Mouse (Mus musculus): ENCODE data around the gene Sh3pxd2b. TPM values are rescaled to one million over a fixed set of nuclear protein-coding genes. Genes with fewer than 3 reads are reported as not detected.
"Not testable (repeated sequence)": the region's sequence is repeated elsewhere in the genome, so short reads cannot be mapped to it uniquely, and the experiment has no call there.

Sh3pxd2b gene
- polyA plus RNA-seq (2015; fragmentation: Nextera tagmentation; extraction: Ambion mirVana): 18.6 and 20.3 TPM in 2 replicates

DNA sequence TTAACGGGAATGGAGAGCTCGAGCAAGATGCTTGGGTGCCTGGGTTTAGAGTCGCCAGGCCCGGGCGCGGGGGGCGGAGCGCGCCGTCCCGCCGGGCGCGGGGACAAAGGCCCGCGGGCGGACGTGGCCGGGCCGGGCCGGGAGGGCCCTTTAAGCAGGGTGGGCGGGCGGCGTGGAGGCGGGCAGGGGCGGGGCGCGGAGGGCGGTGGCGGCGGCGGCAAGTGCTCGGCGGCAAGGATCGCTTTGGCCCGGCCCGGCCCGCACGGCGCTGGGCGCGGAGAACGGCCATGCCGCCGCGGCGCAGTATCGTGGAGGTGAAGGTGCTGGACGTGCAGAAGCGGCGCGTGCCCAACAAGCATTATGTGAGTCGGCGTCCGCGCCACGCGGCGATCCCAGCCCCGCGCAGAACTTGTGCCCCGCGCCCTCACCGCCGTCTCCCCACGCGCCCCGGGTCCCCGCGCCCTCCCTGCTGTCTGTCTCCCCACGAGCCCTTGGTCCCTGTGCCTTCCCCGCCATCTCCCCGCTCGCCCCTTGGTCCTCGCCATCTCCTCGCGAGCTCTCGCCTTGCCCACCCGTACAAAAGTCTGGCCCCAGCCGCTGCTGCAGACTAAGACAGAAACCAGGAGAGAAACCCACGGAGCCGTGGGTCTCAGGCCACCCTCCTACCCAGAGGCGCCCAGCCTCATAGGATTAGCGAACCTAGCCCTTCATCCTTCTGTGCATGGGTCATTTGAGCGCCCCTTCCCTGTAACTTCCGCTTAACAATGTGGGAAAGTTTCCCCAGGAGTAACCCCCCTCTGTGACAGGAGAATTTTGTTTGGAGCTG, at the start of gene Sh3pxd2b:
TSS of gene Sh3pxd2b (plus strand) at position 214 of the 826 bp plus-strand sequence.
- peak within 1 kb of the TSS; percentile 84 for H3K4me3 ChIP-seq (replicated peaks)
- under 1% methylated on average over 63 of the region's 86 CpGs for WGBS
- ATAC-seq (ENCODE audit: insufficient read depth, low FRiP score, low read depth): peak; percentile 63
- H3K27me3 ChIP-seq (replicated peaks): no peaks in the 10 kb centered on the region
- H3K4me2 ChIP-seq: peak within 1 kb of the TSS; percentile 89
- peaks cover 14% of the 10 kb centered on the region for H3K36me3 ChIP-seq
- H3K9ac ChIP-seq: peak within 1 kb of the TSS; percentile 92
- H3K27ac ChIP-seq: peak within 1 kb of the TSS; percentile 86
- H3K4me1 ChIP-seq: peaks cover 34% of the 10 kb centered on the region
- H3K9me3 ChIP-seq: no peaks in the 10 kb centered on the region

DNA sequence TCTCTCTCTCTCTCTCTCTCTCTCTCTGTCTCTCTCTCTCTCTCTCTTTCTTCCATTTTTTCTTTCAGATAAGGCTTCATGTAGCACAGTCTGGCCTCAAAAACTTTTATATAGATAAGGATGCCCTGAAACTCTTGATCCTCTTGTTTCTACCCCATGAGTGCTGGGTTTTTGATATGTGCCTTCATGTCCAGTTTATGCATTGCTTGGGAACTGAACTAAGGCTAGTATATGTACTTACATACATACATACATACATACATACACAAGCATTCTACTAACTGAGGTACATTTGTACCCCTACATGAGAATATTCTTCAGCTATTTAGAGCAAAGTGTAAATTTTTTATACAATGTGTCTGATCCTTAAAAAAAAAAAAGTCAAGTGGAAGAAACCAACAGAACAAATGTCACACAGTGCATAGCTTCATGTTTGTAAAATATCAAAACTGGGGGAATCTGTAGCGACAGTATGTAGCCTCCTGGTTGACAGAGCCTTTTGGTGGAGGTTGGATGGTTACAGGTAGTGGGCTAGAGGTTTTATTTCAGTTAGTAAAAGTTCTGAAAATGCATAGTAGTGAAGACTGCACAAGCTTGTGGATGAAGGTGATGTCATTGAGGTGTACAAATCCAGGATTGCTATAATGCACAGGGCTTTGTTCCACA, 49.6 kb upstream of the Sh3pxd2b start:
- H3K9ac ChIP-seq: no peak overlapping the region
- H3K4me2 ChIP-seq: no peak overlapping the region
- H3K27me3 ChIP-seq (replicated peaks): no peaks in the 10 kb centered on the region
- no peaks in the 10 kb centered on the region for H3K9me3 ChIP-seq
- peak; percentile 37; the same call in 1 of the 2 replicates for ATAC-seq (ENCODE audit: insufficient read depth, low FRiP score, low read depth)
- H3K36me3 ChIP-seq: no peaks in the 10 kb centered on the region
- H3K4me3 ChIP-seq (replicated peaks): no peak overlapping the region
- no peaks in the 10 kb centered on the region for H3K4me1 ChIP-seq
- WGBS: 84% methylated on average over 1 of the region's 1 CpGs
- H3K27ac ChIP-seq: no peak overlapping the region

- no peak for ATAC-seq (ENCODE audit: insufficient read depth, low FRiP score, low read depth)
- no peaks in the 10 kb centered on the region for H3K4me1 ChIP-seq
- no peak overlapping the region for H3K4me3 ChIP-seq (replicated peaks)
- H3K27me3 ChIP-seq (replicated peaks): no peaks in the 10 kb centered on the region
- WGBS: 91% methylated on average over 2 of the region's 2 CpGs
- H3K9me3 ChIP-seq: no peaks in the 10 kb centered on the region
- no peak overlapping the region for H3K27ac ChIP-seq
- no peak overlapping the region for H3K4me2 ChIP-seq
- H3K36me3 ChIP-seq: no peaks in the 10 kb centered on the region
- no peak overlapping the region for H3K9ac ChIP-seq
These were observed 49.1 kb upstream of the Sh3pxd2b start for GRCm38 (mm10) chr11:32298532-32298918.

DNA sequence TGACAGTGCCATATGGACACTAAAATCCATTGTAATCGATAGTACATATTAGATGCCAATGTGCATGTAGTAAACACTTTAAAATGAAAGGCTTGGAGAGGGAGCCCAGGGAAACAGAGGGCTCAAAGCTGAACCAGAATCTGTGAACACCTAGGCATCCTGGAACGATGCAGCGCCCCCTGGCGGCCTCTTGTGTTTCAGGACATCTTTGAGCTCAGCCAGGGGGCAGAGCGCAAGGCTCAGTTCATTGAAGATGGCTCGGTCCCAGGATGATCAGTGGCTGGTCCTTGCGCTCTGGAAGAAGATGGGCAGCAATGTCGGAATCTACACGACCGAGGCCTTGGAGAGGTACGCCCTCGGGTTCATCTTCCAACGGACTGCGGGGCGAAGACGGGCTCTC, 47.8 kb upstream of the Sh3pxd2b start, which contains the start of gene Hbq1a:
TSS of gene Hbq1a (plus strand) at position 205 of the 400 bp plus-strand sequence.
- peak within 1 kb of the TSS; percentile 49 for H3K4me2 ChIP-seq
- not testable (repeated sequence) for H3K4me3 ChIP-seq (replicated peaks); H3K36me3 ChIP-seq; H3K9me3 ChIP-seq; H3K4me1 ChIP-seq; H3K27ac ChIP-seq; H3K27me3 ChIP-seq (replicated peaks); ATAC-seq (ENCODE audit: insufficient read depth, low FRiP score, low read depth); H3K9ac ChIP-seq
- WGBS: 6% methylated on average over 16 of the region's 16 CpGs

- Histone ChIP-seq H3K4me1 (no peaks in the 10 kb centered on the region), H3K27ac (no peak overlapping the region), H3K4me3 (replicated peaks) (no peak overlapping the region; the same call in 1 of the 2 replicates), H3K27me3 (replicated peaks) (no peaks in the 10 kb centered on the region), H3K9ac (no peak overlapping the region), H3K9me3 (no peaks in the 10 kb centered on the region), H3K36me3 (no peaks in the 10 kb centered on the region), H3K4me2 (peak overlapping the region; percentile 49)
- 50% methylated on average over 15 of the region's 17 CpGs for WGBS
- no peak for ATAC-seq (ENCODE audit: insufficient read depth, low FRiP score, low read depth)
These were observed 47.0 kb upstream of the Sh3pxd2b start for GRCm38 (mm10) chr11:32300279-32301267.

- Histone ChIP-seq H3K4me2 (no peak overlapping the region), H3K9me3 (no peaks in the 10 kb centered on the region), H3K4me1 (no peaks in the 10 kb centered on the region), H3K27ac (no peak overlapping the region), H3K4me3 (replicated peaks) (no peak overlapping the region), H3K27me3 (replicated peaks) (no peaks in the 10 kb centered on the region), H3K9ac (no peak overlapping the region), H3K36me3 (no peaks in the 10 kb centered on the region)
- no peak for ATAC-seq (ENCODE audit: insufficient read depth, low FRiP score, low read depth)
- WGBS: 64% methylated on average over 1 of the region's 1 CpGs
These were observed 46.1 kb upstream of the Sh3pxd2b start for GRCm38 (mm10) chr11:32301506-32301905.

- H3K27ac ChIP-seq: no peak overlapping the region
- no peak overlapping the region for H3K9ac ChIP-seq
- H3K9me3 ChIP-seq: no peaks in the 10 kb centered on the region
- H3K36me3 ChIP-seq: no peaks in the 10 kb centered on the region
- H3K4me1 ChIP-seq: no peaks in the 10 kb centered on the region
- no peak overlapping the region for H3K4me2 ChIP-seq
- H3K4me3 ChIP-seq (replicated peaks): no peak overlapping the region
- no peak for ATAC-seq (ENCODE audit: insufficient read depth, low FRiP score, low read depth)
- whole genome bisulfite sequencing: 37% methylated on average over 2 of the region's 2 CpGs
- no peaks in the 10 kb centered on the region for H3K27me3 ChIP-seq (replicated peaks)
These were observed 44.7 kb upstream of the Sh3pxd2b start for GRCm38 (mm10) chr11:32302824-32303419.

- Histone ChIP-seq H3K4me1 (no peaks in the 10 kb centered on the region), H3K27ac (no peak overlapping the region), H3K4me3 (replicated peaks) (no peak overlapping the region), H3K9ac (no peak overlapping the region), H3K27me3 (replicated peaks) (no peaks in the 10 kb centered on the region), H3K4me2 (no peak overlapping the region), H3K36me3 (no peaks in the 10 kb centered on the region), H3K9me3 (no peaks in the 10 kb centered on the region)
- WGBS: 87% methylated on average over 1 of the region's 1 CpGs
- no peak for ATAC-seq (ENCODE audit: insufficient read depth, low FRiP score, low read depth)
These were observed 44.2 kb upstream of the Sh3pxd2b start for GRCm38 (mm10) chr11:32303455-32303854.

DNA sequence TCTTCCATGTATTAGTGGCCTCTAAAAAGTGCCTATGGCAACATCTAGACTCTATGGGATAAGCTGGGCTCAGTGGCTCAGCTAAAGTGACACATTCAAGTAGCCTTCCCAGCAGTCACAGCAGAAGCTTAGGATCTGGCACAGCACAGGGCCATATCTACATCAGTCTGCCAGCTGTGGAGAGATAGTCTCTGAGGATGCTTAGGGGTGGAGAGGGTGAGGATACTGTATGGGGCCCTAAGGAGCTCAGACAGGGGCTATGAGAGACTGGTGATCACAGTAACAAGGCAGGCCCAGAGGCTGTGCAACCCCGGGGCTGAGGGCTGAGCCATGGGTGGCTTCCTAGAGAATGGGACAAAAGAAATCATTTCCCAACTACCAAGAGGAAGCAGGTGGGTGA, 40.6 kb upstream of the Sh3pxd2b start:
- H3K4me1 ChIP-seq: no peaks in the 10 kb centered on the region
- WGBS: 67% methylated on average over 1 of the region's 1 CpGs
- H3K9me3 ChIP-seq: no peaks in the 10 kb centered on the region
- H3K27me3 ChIP-seq (replicated peaks): no peaks in the 10 kb centered on the region
- H3K27ac ChIP-seq: no peak overlapping the region
- no peak overlapping the region for H3K4me3 ChIP-seq (replicated peaks)
- no peak for ATAC-seq (ENCODE audit: insufficient read depth, low FRiP score, low read depth)
- H3K4me2 ChIP-seq: no peak overlapping the region
- no peaks in the 10 kb centered on the region for H3K36me3 ChIP-seq
- H3K9ac ChIP-seq: no peak overlapping the region

DNA sequence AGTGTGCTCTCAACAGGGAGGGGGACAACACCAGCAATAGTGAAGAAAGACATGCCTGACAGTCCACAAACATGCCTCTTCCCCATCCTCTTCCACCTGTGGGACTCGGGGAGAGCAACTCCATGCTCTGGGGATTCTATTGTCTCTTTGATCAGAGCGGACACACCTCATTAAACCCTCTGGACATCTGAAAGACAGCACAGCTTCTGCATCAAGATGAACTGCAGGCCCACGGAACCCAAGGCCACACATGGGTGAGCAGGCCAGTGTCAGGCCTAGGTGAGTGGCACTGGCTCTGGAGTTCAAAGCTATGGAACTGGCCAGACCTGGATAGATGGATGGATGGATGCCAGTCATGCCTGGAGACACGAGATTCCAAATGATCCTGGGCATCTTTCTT, 38.2 kb upstream of the Sh3pxd2b start:
- no peak for ATAC-seq (ENCODE audit: insufficient read depth, low FRiP score, low read depth)
- WGBS: 57% methylated on average over 4 of the region's 4 CpGs
- H3K27me3 ChIP-seq (replicated peaks): no peaks in the 10 kb centered on the region
- no peaks in the 10 kb centered on the region for H3K4me1 ChIP-seq
- H3K4me2 ChIP-seq: no peak overlapping the region
- no peak overlapping the region for H3K4me3 ChIP-seq (replicated peaks)
- H3K36me3 ChIP-seq: no peaks in the 10 kb centered on the region
- no peak overlapping the region for H3K27ac ChIP-seq
- H3K9me3 ChIP-seq: no peaks in the 10 kb centered on the region
- no peak overlapping the region for H3K9ac ChIP-seq

GRCm38 (mm10) chr11:32309928-32310327, 37.7 kb upstream of the Sh3pxd2b start:
- H3K9me3 ChIP-seq: no peaks in the 10 kb centered on the region
- H3K27me3 ChIP-seq (replicated peaks): no peaks in the 10 kb centered on the region
- no peaks in the 10 kb centered on the region for H3K4me1 ChIP-seq
- no peaks in the 10 kb centered on the region for H3K36me3 ChIP-seq
- ATAC-seq (ENCODE audit: insufficient read depth, low FRiP score, low read depth): no peak
- 71% methylated on average over 3 of the region's 3 CpGs for WGBS
- H3K27ac ChIP-seq: no peak overlapping the region
- no peak overlapping the region for H3K4me3 ChIP-seq (replicated peaks)
- no peak overlapping the region for H3K9ac ChIP-seq
- H3K4me2 ChIP-seq: no peak overlapping the region
